Mouse (Mus musculus): ENCODE measurements around the gene Lsamp.

The Lsamp gene

GRCm38 (mm10) chr16:40656871-40657270 is 672.7 kb downstream of the Lsamp start:
- no peak for DNase-seq (ENCODE audit: low read depth, low spot score)

GRCm38 (mm10) chr16:40685531-40685930 is 701.4 kb downstream of the Lsamp start:
- DNase-seq (ENCODE audit: low read depth, low spot score): no peak

GRCm38 (mm10) chr16:40692292-40692691 is 708.1 kb downstream of the Lsamp start:
- DNase-seq (ENCODE audit: low read depth, low spot score): no peak

GRCm38 (mm10) chr16:40697253-40697652 is 713.1 kb downstream of the Lsamp start:
- DNase-seq (ENCODE audit: low read depth, low spot score): no peak

GRCm38 (mm10) chr16:40708558-40708957 is 724.4 kb downstream of the Lsamp start:
- DNase-seq (ENCODE audit: low read depth, low spot score): no peak

- no peak for DNase-seq (ENCODE audit: low read depth, low spot score)
Observed at GRCm38 (mm10) chr16:40709574-40709973, 725.4 kb downstream of the Lsamp start.

- no peak for DNase-seq (ENCODE audit: low read depth, low spot score)
Observed at GRCm38 (mm10) chr16:40710068-40710467, 725.9 kb downstream of the Lsamp start.

GRCm38 (mm10) chr16:40710491-40710890 is 726.3 kb downstream of the Lsamp start:
- DNase-seq (ENCODE audit: low read depth, low spot score): no peak

- no peak for DNase-seq (ENCODE audit: low read depth, low spot score)
Observed at GRCm38 (mm10) chr16:40713725-40714124, 729.6 kb downstream of the Lsamp start.

GRCm38 (mm10) chr16:40739015-40739414 is 754.9 kb downstream of the Lsamp start:
- peak; percentile 18 for DNase-seq (ENCODE audit: low read depth, low spot score)

GRCm38 (mm10) chr16:40739771-40740170 is 755.6 kb downstream of the Lsamp start:
- no peak for DNase-seq (ENCODE audit: low read depth, low spot score)

GRCm38 (mm10) chr16:40740273-40740672 is 756.1 kb downstream of the Lsamp start:
- no peak for DNase-seq (ENCODE audit: low read depth, low spot score)

GRCm38 (mm10) chr16:40827191-40827590 is 843.0 kb downstream of the Lsamp start:
- no peak for DNase-seq (ENCODE audit: low read depth, low spot score)

GRCm38 (mm10) chr16:40831536-40831935 is 847.4 kb downstream of the Lsamp start:
- DNase-seq (ENCODE audit: low read depth, low spot score): no peak

GRCm38 (mm10) chr16:40841765-40842164 is 857.6 kb downstream of the Lsamp start:
- DNase-seq (ENCODE audit: low read depth, low spot score): no peak

GRCm38 (mm10) chr16:40866733-40867132 is 882.6 kb downstream of the Lsamp start:
- DNase-seq (ENCODE audit: low read depth, low spot score): no peak

GRCm38 (mm10) chr16:40878301-40878700 is 894.1 kb downstream of the Lsamp start:
- no peak for DNase-seq (ENCODE audit: low read depth, low spot score)

GRCm38 (mm10) chr16:40881942-40882341 is 897.8 kb downstream of the Lsamp start:
- DNase-seq (ENCODE audit: low read depth, low spot score): no peak

- DNase-seq (ENCODE audit: low read depth, low spot score): no peak
Observed at GRCm38 (mm10) chr16:40891338-40891737, 907.2 kb downstream of the Lsamp start.

GRCm38 (mm10) chr16:40897768-40898327 is 913.7 kb downstream of the Lsamp start:
- no peak for DNase-seq (ENCODE audit: low read depth, low spot score)

- DNase-seq (ENCODE audit: low read depth, low spot score): no peak
Observed at GRCm38 (mm10) chr16:40907892-40908291, 923.7 kb downstream of the Lsamp start.

- DNase-seq (ENCODE audit: low read depth, low spot score): no peak
Observed at GRCm38 (mm10) chr16:40914141-40914540, 930.0 kb downstream of the Lsamp start.

GRCm38 (mm10) chr16:40930596-40930995 is 946.4 kb downstream of the Lsamp start:
- no peak for DNase-seq (ENCODE audit: low read depth, low spot score)

- DNase-seq (ENCODE audit: low read depth, low spot score): no peak
Observed at GRCm38 (mm10) chr16:40942266-40942665, 958.1 kb downstream of the Lsamp start.
